Mouse (Mus musculus): ENCODE measurements around the gene Rad17. TPM values are rescaled to one million over a fixed set of nuclear protein-coding genes. Genes with fewer than 3 reads are reported as not detected.

Rad17 gene
- polyA plus RNA-seq (2015; fragmentation: Nextera tagmentation; extraction: Ambion mirVana), result 23.6 and 24.2 TPM in 2 replicates

DNA sequence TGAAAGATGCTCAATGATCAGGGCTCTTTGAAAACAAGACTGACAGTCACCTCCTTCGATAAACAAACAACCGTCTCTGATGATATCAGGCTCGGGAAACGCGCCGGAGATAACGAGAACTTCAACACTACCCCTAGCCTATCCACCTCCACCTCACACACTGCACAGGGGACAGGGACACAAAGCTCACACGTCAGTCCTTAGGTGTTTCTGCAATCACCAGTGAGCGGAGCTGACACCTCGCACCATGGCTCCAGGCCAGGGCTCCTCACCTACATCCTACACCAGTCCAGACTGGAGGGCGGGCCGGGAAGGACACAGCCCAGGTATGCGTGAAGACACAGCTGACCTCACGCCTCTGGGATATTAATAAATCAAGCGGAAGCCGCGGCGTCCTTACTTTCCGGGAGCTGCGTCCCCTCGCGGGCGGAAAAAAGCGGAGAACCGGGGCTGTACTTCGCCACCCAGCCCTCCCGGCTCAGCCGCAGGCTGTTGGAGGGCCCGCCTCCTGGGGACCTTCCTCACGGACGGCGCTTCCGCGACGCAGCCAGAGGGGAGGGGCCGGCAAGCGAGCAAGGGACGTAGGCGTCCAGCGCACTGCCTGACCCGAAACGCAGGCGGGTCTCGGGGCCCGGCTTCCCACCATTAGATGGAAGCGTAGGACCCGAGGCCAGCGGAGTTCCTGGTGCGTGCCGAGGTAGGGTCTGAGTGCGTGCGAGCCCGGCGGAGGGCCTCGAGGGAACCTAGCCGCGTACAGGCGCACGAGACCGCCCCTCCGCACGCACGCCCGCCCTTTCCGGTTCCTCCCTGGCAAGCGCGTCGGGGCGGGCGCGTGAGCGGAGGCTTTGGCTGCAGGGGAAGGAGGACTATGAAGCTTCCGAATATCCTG lies at the start of gene Rad17, which contains the start of gene Ak6:
Rad17 (minus strand) TSS at position 502 of the 889 bp plus-strand sequence.
Ak6 (plus strand) TSS at position 430 of the 889 bp plus-strand sequence.
- peaks cover 23% of the 10 kb centered on the region for H3K36me3 ChIP-seq
- peak within 1 kb of the TSS; percentile 97 for H3K4me3 ChIP-seq
- H3K27me3 ChIP-seq, result no peaks in the 10 kb centered on the region
- under 1% methylated on average over 62 of the region's 73 CpGs for WGBS
- no peaks in the 10 kb centered on the region for H3K9me3 ChIP-seq
- H3K4me2 ChIP-seq, result peak within 1 kb of the TSS; percentile 90
- peaks cover 8% of the 10 kb centered on the region for H3K4me1 ChIP-seq
- peak; percentile 96 for ATAC-seq (ENCODE audit: insufficient number of reproducible peaks, insufficient read depth, low FRiP score, low TSS enrichment, low read depth)
- peak within 1 kb of the TSS; percentile 94 for H3K9ac ChIP-seq
- H3K27ac ChIP-seq, result peak within 1 kb of the TSS; percentile 95

DNA sequence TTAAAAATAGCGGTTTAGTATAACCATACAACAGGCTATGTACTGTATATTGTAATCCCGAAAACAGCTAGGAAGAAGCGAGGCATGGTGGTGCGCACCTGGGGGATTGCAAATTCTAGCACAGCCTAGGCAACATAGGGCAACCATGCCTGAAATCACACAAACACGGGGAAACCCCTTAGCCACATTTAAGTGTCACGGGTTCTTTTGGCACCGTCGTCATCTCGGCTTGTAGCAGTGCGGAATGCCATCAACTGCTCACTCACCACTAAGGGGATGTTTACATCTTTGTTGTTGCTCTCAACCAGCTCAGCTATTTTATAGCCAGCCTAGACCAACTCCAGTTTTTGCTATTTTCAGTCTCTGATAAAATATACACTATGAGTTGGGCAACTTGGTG lies 48.0 kb upstream of the Rad17 start:
- 96% methylated on average over 10 of the region's 10 CpGs for WGBS
- Histone ChIP-seq H3K27me3 (no peaks in the 10 kb centered on the region), H3K27ac (no peak overlapping the region), H3K4me1 (no peaks in the 10 kb centered on the region), H3K9ac (no peak overlapping the region), H3K36me3 (peaks cover 79% of the 10 kb centered on the region), H3K4me3 (no peak overlapping the region), H3K9me3 (no peaks in the 10 kb centered on the region), H3K4me2 (no peak overlapping the region)
- no peak for ATAC-seq (ENCODE audit: insufficient number of reproducible peaks, insufficient read depth, low FRiP score, low TSS enrichment, low read depth)

DNA sequence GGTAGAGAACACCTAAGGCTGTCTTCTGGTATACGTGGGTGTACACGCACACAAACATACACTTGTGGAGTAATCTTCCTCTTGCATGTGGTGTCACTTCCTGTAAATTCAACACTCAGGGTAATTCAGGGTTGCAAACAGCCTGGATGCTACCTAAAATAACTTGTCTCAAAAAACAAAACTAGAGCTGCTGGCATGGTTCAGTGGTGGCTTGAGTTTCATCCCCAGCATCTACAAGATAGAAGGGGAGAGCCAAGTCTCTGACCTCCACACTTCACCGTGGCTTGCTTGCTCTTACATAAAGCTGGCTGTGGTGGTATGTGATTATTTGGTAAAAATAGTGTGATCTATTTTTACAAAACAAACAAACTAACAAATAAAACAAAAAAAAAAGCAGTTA lies 46.7 kb upstream of the Rad17 start:
- Histone ChIP-seq H3K4me2 (no peak overlapping the region), H3K36me3 (peaks cover 66% of the 10 kb centered on the region), H3K27me3 (no peaks in the 10 kb centered on the region), H3K9ac (no peak overlapping the region), H3K27ac (no peak overlapping the region), H3K4me3 (no peak overlapping the region), H3K4me1 (no peaks in the 10 kb centered on the region), H3K9me3 (no peaks in the 10 kb centered on the region)
- 90% methylated on average over 3 of the region's 3 CpGs for whole genome bisulfite sequencing
- no peak for ATAC-seq (ENCODE audit: insufficient number of reproducible peaks, insufficient read depth, low FRiP score, low TSS enrichment, low read depth)

DNA sequence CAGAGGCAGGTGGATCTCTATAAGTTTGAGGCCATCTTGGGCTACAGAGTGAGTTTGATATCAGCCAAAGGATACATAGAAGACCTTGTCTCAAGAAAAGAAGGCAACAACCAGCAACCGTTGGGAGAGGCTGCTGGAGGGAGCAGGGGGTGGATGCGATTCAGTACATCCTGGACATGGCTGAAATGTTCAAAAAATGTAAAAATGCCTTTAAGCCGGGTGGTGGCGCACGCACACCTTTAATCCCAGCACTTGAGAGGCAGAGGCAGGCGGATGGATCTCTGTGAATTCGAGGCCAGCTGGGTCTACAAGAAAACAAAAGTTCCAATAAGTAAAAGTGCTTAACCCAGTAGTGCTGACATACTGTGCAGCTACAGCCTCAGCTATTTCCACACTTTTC lies 36.7 kb upstream of the Rad17 start:
- Histone ChIP-seq H3K4me3 (no peak overlapping the region), H3K27me3 (no peaks in the 10 kb centered on the region), H3K4me1 (no peaks in the 10 kb centered on the region), H3K9ac (no peak overlapping the region), H3K27ac (no peak overlapping the region), H3K36me3 (no peaks in the 10 kb centered on the region), H3K4me2 (no peak overlapping the region), H3K9me3 (no peaks in the 10 kb centered on the region)
- WGBS, result 71% methylated on average over 7 of the region's 7 CpGs
- no peak for ATAC-seq (ENCODE audit: insufficient number of reproducible peaks, insufficient read depth, low FRiP score, low TSS enrichment, low read depth)

DNA sequence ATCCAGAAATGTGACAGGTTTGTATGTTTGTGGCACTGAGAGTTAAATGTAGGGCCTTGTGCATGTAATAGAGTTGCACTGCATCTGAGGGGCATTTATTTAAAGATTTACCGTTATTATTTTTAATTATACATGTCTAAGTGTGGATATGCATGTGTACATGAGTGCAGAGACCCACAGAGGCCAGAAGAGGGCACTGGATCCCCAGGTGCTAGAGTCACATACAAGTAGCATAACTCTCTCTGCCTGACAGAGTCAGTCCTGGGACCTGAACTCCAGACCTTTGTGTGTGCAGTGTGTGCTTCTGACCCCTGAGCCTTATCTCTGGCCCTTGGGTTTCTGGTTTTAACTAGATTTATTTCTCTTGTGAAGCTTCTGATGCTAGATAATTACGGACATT lies 33.5 kb upstream of the Rad17 start:
- WGBS, result 73% methylated on average over 2 of the region's 2 CpGs
- H3K4me2 ChIP-seq, result no peak overlapping the region
- no peaks in the 10 kb centered on the region for H3K36me3 ChIP-seq
- H3K9ac ChIP-seq, result no peak overlapping the region
- no peak overlapping the region for H3K4me3 ChIP-seq
- no peaks in the 10 kb centered on the region for H3K4me1 ChIP-seq
- no peak for ATAC-seq (ENCODE audit: insufficient number of reproducible peaks, insufficient read depth, low FRiP score, low TSS enrichment, low read depth)
- H3K27ac ChIP-seq, result no peak overlapping the region
- no peaks in the 10 kb centered on the region for H3K9me3 ChIP-seq
- no peaks in the 10 kb centered on the region for H3K27me3 ChIP-seq

DNA sequence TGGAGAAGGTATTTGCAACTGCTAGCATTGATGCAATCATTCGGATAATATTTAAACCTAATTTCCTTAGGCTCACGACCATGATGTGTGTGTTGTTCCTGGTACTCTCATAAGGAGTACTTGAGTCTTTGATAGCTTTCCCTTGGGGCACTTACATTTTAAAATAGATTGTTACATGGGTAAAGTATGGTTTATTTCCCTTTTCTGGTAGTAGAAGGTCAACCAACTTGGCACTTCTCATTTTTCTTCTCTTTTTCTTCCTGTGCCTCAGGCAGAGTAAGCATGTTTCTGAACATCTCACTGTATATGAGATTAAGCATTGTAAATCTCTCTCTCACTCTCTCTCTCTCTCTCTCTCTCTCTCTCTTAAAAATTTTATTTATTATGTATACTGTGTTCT lies 32.0 kb upstream of the Rad17 start:
- Histone ChIP-seq H3K27me3 (no peaks in the 10 kb centered on the region), H3K27ac (no peak overlapping the region), H3K9ac (no peak overlapping the region), H3K9me3 (no peaks in the 10 kb centered on the region), H3K4me1 (no peaks in the 10 kb centered on the region), H3K4me3 (no peak overlapping the region), H3K4me2 (no peak overlapping the region), H3K36me3 (no peaks in the 10 kb centered on the region)
- ATAC-seq (ENCODE audit: insufficient number of reproducible peaks, insufficient read depth, low FRiP score, low TSS enrichment, low read depth), result no peak
- WGBS, result 79% methylated on average over 2 of the region's 2 CpGs

DNA sequence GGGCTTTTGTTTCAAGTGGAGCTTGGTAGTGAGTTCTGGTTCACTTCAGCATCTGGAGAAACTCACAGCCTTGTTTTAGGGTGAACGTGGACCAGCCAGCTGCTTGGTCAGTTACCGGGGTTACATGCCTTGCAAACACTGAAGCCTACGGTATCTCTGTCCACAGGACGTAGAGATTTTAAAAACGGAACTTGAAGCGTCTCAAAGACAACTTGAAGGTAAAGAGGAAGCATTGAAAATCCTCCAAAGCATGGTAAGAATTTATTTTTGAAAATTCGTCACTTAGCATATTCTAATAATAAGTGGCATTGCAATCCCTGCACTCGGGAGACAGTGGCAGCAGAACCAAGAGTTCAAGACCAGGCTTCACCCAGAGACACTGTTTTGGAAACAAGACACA lies 30.8 kb upstream of the Rad17 start:
- Histone ChIP-seq H3K9ac (no peak overlapping the region), H3K36me3 (no peaks in the 10 kb centered on the region), H3K9me3 (0 out of 2 replicates have a peak, but pooled peaks cover under 1% of the 10 kb centered on the region), H3K4me1 (no peaks in the 10 kb centered on the region), H3K4me2 (no peak overlapping the region), H3K27me3 (no peaks in the 10 kb centered on the region), H3K4me3 (no peak overlapping the region), H3K27ac (no peak overlapping the region)
- 86% methylated on average over 8 of the region's 8 CpGs for WGBS
- ATAC-seq (ENCODE audit: insufficient number of reproducible peaks, insufficient read depth, low FRiP score, low TSS enrichment, low read depth), result no peak

DNA sequence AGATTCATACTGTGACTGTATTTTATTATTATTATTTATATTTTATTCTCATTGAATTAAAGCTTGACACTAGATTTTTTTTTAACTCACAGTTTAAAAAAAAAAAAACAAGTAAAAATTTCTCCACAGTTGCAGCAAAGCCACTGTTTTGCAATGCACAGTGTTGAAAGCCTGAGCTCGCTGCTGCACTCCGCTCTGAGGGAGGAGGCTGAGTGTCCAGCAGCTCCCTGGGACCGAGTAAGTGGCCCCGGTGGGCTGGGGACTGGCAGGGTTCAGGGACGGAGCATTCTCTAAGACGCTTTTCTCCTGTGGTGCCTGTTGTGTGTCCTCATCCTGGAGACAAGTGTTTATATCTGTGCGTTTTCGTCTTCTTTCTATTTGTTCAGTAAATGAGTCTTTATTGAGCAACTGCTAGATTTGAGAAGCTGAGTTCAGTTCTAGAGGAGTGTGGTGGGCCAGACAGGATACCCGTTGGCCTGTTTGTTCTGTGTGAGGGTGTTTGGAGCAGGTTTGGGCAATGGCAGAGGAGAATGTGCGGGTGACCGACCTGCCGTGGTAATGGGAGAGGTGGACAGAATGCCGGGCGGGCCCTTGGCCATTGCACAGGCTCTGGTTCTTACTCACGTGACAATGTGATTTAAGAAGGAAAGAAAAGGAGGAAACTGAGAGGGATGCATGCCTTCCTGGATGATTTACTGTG lies 25.2 kb upstream of the Rad17 start:
- no peak overlapping the region for H3K9ac ChIP-seq
- H3K27me3 ChIP-seq, result no peaks in the 10 kb centered on the region
- H3K4me2 ChIP-seq, result no peak overlapping the region
- no peak for ATAC-seq (ENCODE audit: insufficient number of reproducible peaks, insufficient read depth, low FRiP score, low TSS enrichment, low read depth)
- H3K4me3 ChIP-seq, result no peak overlapping the region
- H3K27ac ChIP-seq, result no peak overlapping the region
- 0 out of 2 replicates have a peak, but pooled peaks cover 4% of the 10 kb centered on the region for H3K9me3 ChIP-seq
- no peaks in the 10 kb centered on the region for H3K36me3 ChIP-seq
- H3K4me1 ChIP-seq, result no peaks in the 10 kb centered on the region
- WGBS, result 88% methylated on average over 15 of the region's 15 CpGs

DNA sequence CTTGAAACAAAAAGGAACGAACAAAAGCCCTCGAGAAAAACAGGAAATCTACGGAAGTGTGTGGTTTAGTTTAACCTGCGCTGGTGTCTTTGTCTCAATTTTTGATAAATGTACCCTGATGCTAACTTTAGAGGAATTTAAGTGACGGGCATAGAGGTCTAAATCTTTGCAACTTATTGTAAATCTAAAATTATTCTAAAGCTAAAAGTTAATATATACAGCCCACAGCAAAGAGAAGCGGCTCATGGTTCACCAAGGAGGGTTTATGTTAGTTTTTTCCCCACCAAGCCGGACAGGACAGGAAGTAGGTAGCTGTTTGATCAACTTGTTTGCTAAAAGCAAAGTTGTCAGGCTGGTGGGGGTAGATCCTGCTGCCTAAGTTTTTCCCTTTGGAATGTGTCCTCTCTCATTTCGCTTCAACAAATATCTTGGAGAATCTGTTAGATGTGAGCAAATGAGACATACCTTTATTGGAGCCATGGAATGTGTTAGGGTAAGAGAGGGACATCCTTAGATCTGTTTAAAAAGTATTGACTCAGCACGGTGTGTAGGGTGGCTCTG lies 19.4 kb upstream of the Rad17 start:
- Histone ChIP-seq H3K27me3 (no peaks in the 10 kb centered on the region), H3K36me3 (peaks cover 13% of the 10 kb centered on the region), H3K4me1 (no peaks in the 10 kb centered on the region), H3K9ac (peak overlapping the region; percentile 72; the same call in 1 of the 2 replicates), H3K4me3 (peak overlapping the region; percentile 59), H3K9me3 (no peaks in the 10 kb centered on the region), H3K4me2 (peak overlapping the region; percentile 81), H3K27ac (no peak overlapping the region)
- ATAC-seq (ENCODE audit: insufficient number of reproducible peaks, insufficient read depth, low FRiP score, low TSS enrichment, low read depth), result no peak
- WGBS, result 50% methylated on average over 9 of the region's 9 CpGs

DNA sequence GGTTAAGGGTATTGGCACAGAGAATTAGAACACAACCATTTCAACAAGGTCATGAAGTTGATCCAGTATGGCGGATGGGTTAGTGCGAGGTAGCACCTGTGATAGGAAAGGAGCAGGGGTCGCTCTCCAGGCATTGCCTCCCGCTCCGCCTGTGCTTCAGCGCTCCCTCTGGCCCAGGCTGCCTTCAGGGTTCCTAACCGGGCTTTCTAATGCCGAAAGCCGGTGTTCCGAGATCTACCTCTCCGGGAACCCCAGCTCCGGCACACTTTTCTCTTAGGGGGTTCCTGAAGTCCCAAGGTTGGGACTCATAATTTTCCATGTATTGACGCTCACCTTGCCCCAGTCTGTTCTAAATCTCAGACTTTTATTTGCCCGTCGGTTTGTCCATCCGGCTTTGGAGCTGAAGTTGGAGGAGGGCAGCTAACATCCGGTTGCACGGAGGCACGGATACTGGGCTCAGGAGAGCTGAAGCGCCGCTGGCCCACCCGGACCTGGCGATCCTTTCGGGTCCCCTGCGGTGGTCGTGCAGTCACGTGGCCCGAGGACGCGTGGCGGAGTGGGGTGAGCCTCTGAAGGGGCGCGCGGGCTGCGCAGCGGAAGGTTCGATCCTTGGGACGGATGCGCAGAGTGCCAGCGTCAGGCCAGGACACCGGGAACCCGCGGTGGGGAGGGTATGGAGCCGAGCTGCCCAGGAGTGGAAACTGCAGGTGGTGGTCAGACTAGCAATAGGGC lies 18.6 kb upstream of the Rad17 start, which contains the start of gene Ccdc125:
Ccdc125 (plus strand) TSS at position 427 of the 732 bp plus-strand sequence.
- WGBS, result under 1% methylated on average over 44 of the region's 44 CpGs
- ATAC-seq (ENCODE audit: insufficient number of reproducible peaks, insufficient read depth, low FRiP score, low TSS enrichment, low read depth), result peak; percentile 71; the same call in 1 of the 2 replicates
- no peak within 1 kb of the TSS; the same call in 1 of the 2 replicates for H3K27ac ChIP-seq

More for the DNA sequence above, 18.6 kb upstream of the Rad17 start, which contains the start of gene Ccdc125:
- Histone ChIP-seq H3K27me3 (no peaks in the 10 kb centered on the region), H3K36me3 (peaks cover 13% of the 10 kb centered on the region), H3K4me1 (no peaks in the 10 kb centered on the region), H3K9me3 (no peaks in the 10 kb centered on the region), H3K9ac (peak within 1 kb of the TSS; percentile 72), H3K4me2 (peak within 1 kb of the TSS; percentile 81), H3K4me3 (peak within 1 kb of the TSS; percentile 59)

Measured in embryonic facial prominence, embryonic 13.5 days (tissue).